Mouse (Mus musculus) heart, embryonic 12.5 days (tissue): ENCODE measurements at regions not wholly inside any gene's neighbourhood (a gene's known extent, or its start where the extent isn't known, plus 50 kb on each side); places are given as distances from the start of the nearest gene placed in this dataset.

Experiments used
- ATAC-seq: fragments of 200-750 bp; cut with Nextera tagmentation; 2 replicates; pipeline ENCODE4 v1.8.0; 2017; ENCODE audit warnings: moderate TSS enrichment, moderate library complexity; ENCODE audit not compliant: insufficient number of reproducible peaks, low FRiP score
- H3K27ac ChIP-seq: fragments of 300-500 bp; sonication (generic); 2 replicates; pipeline ENCODE4 v1.5.1; 2016; ENCODE audit warnings: mild to moderate bottlenecking, moderate library complexity; ENCODE audit not compliant: poor library complexity, severe bottlenecking
- H3K27me3 ChIP-seq: fragments of 300-500 bp; sonication (generic); replicated peaks from 2 replicates; pipeline ENCODE4 v1.6.1; 2016; ENCODE audit warnings: mild to moderate bottlenecking, moderate library complexity
- H3K36me3 ChIP-seq: fragments of 300-500 bp; sonication (generic); 2 replicates; pipeline ENCODE4 v1.6.1; 2016; ENCODE audit warnings: mild to moderate bottlenecking, moderate library complexity
- H3K4me1 ChIP-seq: fragments of 300-500 bp; sonication (generic); replicated peaks from 2 replicates; pipeline ENCODE4 v1.6.1; 2016; ENCODE audit warnings: mild to moderate bottlenecking
- H3K4me2 ChIP-seq: fragments of 300-500 bp; sonication (generic); 2 replicates; pipeline ENCODE4 v1.6.1; 2016; ENCODE audit warnings: mild to moderate bottlenecking, moderate library complexity
- H3K4me3 ChIP-seq: fragments of 300-500 bp; sonication (generic); 2 replicates; pipeline ENCODE4 v1.5.1; 2016; ENCODE audit warnings: mild to moderate bottlenecking
- H3K9ac ChIP-seq: fragments of 300-500 bp; sonication (generic); 2 replicates; pipeline ENCODE4 v1.6.1; 2016; ENCODE audit warnings: mild to moderate bottlenecking, moderate library complexity
- H3K9me3 ChIP-seq: fragments of 300-500 bp; sonication (generic); replicated peaks from 2 replicates; pipeline ENCODE4 v1.6.1; 2016; ENCODE audit warnings: mild to moderate bottlenecking, moderate library complexity
- WGBS: fragments of 180-500 bp; shearing (Covaris S2); methylation state at CpG from one replicate; pipeline ENCODE4 v1.1.7; 2016; 5-methylcytosine and 5-hydroxymethylcytosine counted together

DNA sequence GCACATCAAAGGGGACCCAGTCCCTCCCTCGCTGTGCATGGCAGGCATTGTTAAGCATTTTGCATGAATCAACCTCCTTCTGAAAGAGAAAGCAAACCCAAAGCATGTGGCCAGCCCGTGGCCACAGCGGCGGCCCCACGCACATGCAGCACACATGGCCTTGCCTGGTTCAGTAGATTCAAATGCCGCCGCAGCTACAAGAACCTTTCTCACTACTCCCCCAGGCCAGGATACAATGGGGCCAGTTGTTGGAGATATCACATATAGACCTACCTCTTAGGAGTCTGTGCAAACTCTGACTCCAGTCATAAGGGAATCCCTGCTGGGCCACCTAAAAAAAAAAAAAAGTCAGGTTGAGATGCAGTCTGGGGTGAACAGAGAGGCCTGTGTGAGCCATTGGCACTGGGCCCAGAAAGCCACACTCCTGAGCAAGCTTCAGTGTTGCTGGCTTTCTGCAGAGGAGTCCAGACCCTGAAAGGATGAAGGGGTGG is 329.4 kb upstream of the Jarid2 start:
- peaks cover 22% of the 10 kb centered on the region for H3K4me1 ChIP-seq
- no peak overlapping the region for H3K9ac ChIP-seq
- no peaks in the 10 kb centered on the region for H3K36me3 ChIP-seq
- H3K9me3 ChIP-seq: no peaks in the 10 kb centered on the region
- no peaks in the 10 kb centered on the region for H3K27me3 ChIP-seq
- no peak overlapping the region for H3K4me3 ChIP-seq
- no peak for ATAC-seq
- H3K4me2 ChIP-seq: no peak overlapping the region
- WGBS: 56% methylated on average over 7 of the region's 7 CpGs
- no peak overlapping the region for H3K27ac ChIP-seq

DNA sequence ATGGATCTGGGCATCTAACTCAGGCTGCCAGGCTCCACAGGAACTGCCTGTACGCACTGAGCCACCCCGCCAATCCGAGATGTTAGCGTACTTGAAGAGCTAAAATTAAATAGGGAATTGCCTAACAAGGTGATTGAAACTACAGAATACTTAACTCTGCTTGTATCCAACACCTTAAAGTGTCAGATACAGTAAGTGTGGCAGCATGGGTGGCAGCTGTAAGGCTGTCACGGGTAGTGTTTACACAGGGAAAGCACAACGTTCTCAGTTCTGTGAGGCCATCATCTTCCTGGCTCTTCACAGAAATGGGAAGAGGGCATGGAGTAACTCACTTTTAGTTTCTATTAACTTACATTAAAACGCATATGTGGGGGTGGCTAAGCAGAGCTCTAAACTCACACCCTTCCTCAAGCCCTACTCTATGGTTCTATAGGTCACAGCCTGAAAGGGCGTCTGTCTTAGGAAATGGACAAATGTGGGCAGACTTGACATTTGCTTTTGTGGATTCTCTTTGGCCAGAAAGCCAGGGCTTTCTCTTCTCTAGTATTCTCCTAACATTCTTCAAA is 325.2 kb upstream of the Jarid2 start:
- H3K36me3 ChIP-seq: no peaks in the 10 kb centered on the region
- peaks cover 32% of the 10 kb centered on the region for H3K4me1 ChIP-seq
- H3K27ac ChIP-seq: no peak overlapping the region
- no peaks in the 10 kb centered on the region for H3K27me3 ChIP-seq
- H3K4me3 ChIP-seq: no peak overlapping the region
- H3K9me3 ChIP-seq: no peaks in the 10 kb centered on the region
- WGBS: 54% methylated on average over 8 of the region's 8 CpGs
- H3K4me2 ChIP-seq: no peak overlapping the region
- no peak overlapping the region for H3K9ac ChIP-seq
- no peak for ATAC-seq

GRCm38 (mm10) chr13:44407307-44407706 is 322.0 kb upstream of the Jarid2 start:
- 89% methylated on average over 2 of the region's 2 CpGs for whole genome bisulfite sequencing
- no peak overlapping the region for H3K4me3 ChIP-seq
- H3K27me3 ChIP-seq: no peaks in the 10 kb centered on the region
- no peak overlapping the region for H3K27ac ChIP-seq
- H3K4me1 ChIP-seq: peaks cover 29% of the 10 kb centered on the region
- no peaks in the 10 kb centered on the region for H3K9me3 ChIP-seq
- H3K9ac ChIP-seq: no peak overlapping the region
- ATAC-seq: no peak
- no peaks in the 10 kb centered on the region for H3K36me3 ChIP-seq
- no peak overlapping the region for H3K4me2 ChIP-seq

- Histone ChIP-seq H3K4me2 (no peak overlapping the region), H3K27me3 (no peaks in the 10 kb centered on the region), H3K36me3 (no peaks in the 10 kb centered on the region), H3K9ac (no peak overlapping the region), H3K4me3 (no peak overlapping the region), H3K9me3 (no peaks in the 10 kb centered on the region), H3K27ac (no peak overlapping the region), H3K4me1 (peaks cover 28% of the 10 kb centered on the region)
- ATAC-seq: no peak
- WGBS: 47% methylated on average over 6 of the region's 6 CpGs
These were observed 320.7 kb upstream of the Jarid2 start for GRCm38 (mm10) chr13:44408619-44408959.

GRCm38 (mm10) chr13:44408960-44409719 is 320.1 kb upstream of the Jarid2 start:
- no peaks in the 10 kb centered on the region for H3K9me3 ChIP-seq
- 46% methylated on average over 14 of the region's 14 CpGs for WGBS
- no peaks in the 10 kb centered on the region for H3K27me3 ChIP-seq
- ATAC-seq: no peak
- H3K4me1 ChIP-seq: peaks cover 22% of the 10 kb centered on the region
- H3K9ac ChIP-seq: no peak overlapping the region
- H3K36me3 ChIP-seq: no peaks in the 10 kb centered on the region
- peak overlapping the region; percentile 38; the same call in 1 of the 2 replicates for H3K27ac ChIP-seq
- no peak overlapping the region for H3K4me2 ChIP-seq
- no peak overlapping the region for H3K4me3 ChIP-seq

GRCm38 (mm10) chr13:44409720-44410047 is 319.6 kb upstream of the Jarid2 start:
- Histone ChIP-seq H3K9ac (no peak overlapping the region), H3K4me1 (peaks cover 17% of the 10 kb centered on the region), H3K4me3 (no peak overlapping the region), H3K4me2 (no peak overlapping the region), H3K9me3 (no peaks in the 10 kb centered on the region), H3K27ac (no peak overlapping the region), H3K36me3 (no peaks in the 10 kb centered on the region), H3K27me3 (0 out of 2 replicates have a peak, but pooled peaks cover under 1% of the 10 kb centered on the region)
- 77% methylated on average over 5 of the region's 5 CpGs for WGBS
- ATAC-seq: no peak

GRCm38 (mm10) chr13:44411781-44412496 is 317.3 kb upstream of the Jarid2 start:
- WGBS: 75% methylated on average over 2 of the region's 2 CpGs
- Histone ChIP-seq H3K4me1 (peaks cover 26% of the 10 kb centered on the region), H3K36me3 (no peaks in the 10 kb centered on the region), H3K4me2 (no peak overlapping the region), H3K9ac (no peak overlapping the region), H3K4me3 (no peak overlapping the region), H3K27ac (no peak overlapping the region), H3K27me3 (0 out of 2 replicates have a peak, but pooled peaks cover 3% of the 10 kb centered on the region), H3K9me3 (no peaks in the 10 kb centered on the region)
- no peak for ATAC-seq

DNA sequence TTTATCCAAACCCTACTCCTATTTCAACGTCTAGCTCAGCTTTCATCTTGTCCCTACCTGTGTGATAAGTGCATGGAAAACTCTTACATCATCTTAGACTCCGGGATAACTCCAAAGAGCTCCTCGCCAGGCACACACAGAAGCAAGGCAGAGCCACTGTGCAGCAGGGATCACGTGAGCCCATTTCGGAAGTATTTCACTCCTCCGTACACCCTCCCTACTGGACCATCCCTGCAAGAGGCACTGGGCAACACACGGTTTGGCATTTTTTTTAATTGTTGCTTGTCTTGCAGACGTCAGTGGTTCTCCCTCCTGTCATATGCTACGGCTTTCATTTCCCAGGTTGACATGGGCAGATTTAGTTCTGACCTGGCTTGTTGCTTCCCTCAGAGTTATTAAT is 316.0 kb upstream of the Jarid2 start:
- 48% methylated on average over 9 of the region's 9 CpGs for WGBS
- no peak for ATAC-seq
- Histone ChIP-seq H3K9ac (no peak overlapping the region), H3K4me3 (no peak overlapping the region), H3K4me1 (peaks cover 35% of the 10 kb centered on the region), H3K27me3 (0 out of 2 replicates have a peak, but pooled peaks cover 3% of the 10 kb centered on the region), H3K9me3 (no peaks in the 10 kb centered on the region), H3K36me3 (no peaks in the 10 kb centered on the region), H3K27ac (no peak overlapping the region), H3K4me2 (no peak overlapping the region)

DNA sequence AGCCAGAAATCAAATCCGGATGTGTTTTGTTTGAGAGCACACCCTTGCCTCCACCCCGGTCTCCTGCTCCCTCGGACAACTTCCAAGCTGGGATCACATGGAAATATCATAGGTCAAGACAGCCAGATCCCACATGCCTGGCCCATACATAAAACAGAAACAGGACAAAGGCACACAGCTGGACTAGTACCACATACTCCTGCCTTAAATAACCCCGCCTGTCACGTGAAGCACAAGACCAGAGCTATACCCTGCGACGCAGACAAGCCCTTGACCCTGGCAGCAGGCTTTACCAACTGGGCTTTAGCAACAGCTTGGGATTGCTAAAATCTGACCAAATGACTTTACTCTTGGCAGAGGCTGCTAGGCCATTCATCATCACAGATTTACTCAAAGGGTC is 313.3 kb upstream of the Jarid2 start:
- H3K9ac ChIP-seq: no peak overlapping the region
- ATAC-seq: no peak
- 0 out of 2 replicates have a peak, but pooled peaks cover 3% of the 10 kb centered on the region for H3K27me3 ChIP-seq
- no peak overlapping the region for H3K4me2 ChIP-seq
- H3K36me3 ChIP-seq: no peaks in the 10 kb centered on the region
- peaks cover 43% of the 10 kb centered on the region for H3K4me1 ChIP-seq
- no peak overlapping the region for H3K4me3 ChIP-seq
- peaks cover 4% of the 10 kb centered on the region; the same call in 1 of the 2 replicates for H3K9me3 ChIP-seq
- H3K27ac ChIP-seq: peak overlapping the region; percentile 21; the same call in 1 of the 2 replicates
- WGBS: 55% methylated on average over 7 of the region's 7 CpGs

DNA sequence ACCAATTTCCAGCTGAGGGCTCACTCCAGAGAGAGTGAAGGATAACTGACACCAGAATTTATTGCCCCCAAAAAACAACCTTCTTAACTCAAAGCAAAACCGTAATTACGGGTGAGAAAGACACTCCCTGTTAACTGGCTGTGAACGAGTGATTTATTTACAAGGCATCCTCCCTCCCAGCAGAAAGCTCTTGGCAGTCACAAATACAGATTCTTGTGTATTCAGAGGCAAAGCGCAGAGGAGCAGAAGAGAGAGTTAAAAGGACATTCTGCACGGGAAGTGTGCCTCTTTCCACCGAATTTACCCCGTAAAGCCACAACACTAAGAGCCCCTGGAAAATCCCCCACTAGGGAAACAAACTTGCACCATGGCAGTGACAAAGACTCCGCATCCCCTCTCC is 312.3 kb upstream of the Jarid2 start:
- 18% methylated on average over 8 of the region's 8 CpGs for WGBS
- Histone ChIP-seq H3K27me3 (0 out of 2 replicates have a peak, but pooled peaks cover 3% of the 10 kb centered on the region), H3K4me1 (peaks cover 50% of the 10 kb centered on the region), H3K4me2 (peak overlapping the region; percentile 40; the same call in 1 of the 2 replicates), H3K9ac (no peak overlapping the region; the same call in 1 of the 2 replicates), H3K4me3 (no peak overlapping the region), H3K27ac (peak overlapping the region; percentile 32; the same call in 1 of the 2 replicates), H3K36me3 (no peaks in the 10 kb centered on the region), H3K9me3 (peaks cover 4% of the 10 kb centered on the region; the same call in 1 of the 2 replicates)
- no peak for ATAC-seq

DNA sequence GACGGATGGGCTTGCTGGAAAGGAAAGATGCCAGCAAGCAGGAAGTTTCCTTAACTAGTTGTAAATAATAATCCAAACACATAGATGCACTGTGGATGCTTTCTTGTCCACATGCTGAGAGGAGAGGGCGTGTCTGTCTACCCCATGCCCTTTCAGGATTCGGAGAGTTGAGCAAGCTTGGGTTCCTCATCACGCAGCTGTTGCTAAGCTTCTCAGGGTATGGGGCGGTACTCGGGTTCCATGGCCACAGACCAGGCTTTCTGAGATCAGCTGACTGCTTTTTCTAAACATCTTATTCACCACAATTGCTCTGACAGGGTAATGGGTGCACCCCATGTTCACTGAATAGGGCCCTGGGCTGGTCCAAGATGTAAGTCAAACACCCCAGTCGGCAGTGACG is 310.2 kb upstream of the Jarid2 start:
- ATAC-seq: no peak
- Histone ChIP-seq H3K9me3 (peaks cover 4% of the 10 kb centered on the region; the same call in 1 of the 2 replicates), H3K27me3 (0 out of 2 replicates have a peak, but pooled peaks cover 3% of the 10 kb centered on the region), H3K4me1 (peaks cover 59% of the 10 kb centered on the region), H3K4me3 (no peak overlapping the region), H3K9ac (no peak overlapping the region), H3K27ac (no peak overlapping the region), H3K4me2 (0 out of 2 replicates have a peak overlapping the region, but pooled peaks have one; percentile 49), H3K36me3 (no peaks in the 10 kb centered on the region)
- WGBS: 80% methylated on average over 8 of the region's 8 CpGs
